Mouse (Mus musculus) right cerebral cortex, postnatal 36 days (tissue): ENCODE results near the gene Gfra1.
A peak's percentile ranks its signal among the peaks of the same experiment; 100 is the strongest.

Experiments used
- DNase-seq, 2 experiments: peaks; one replicate each; pipeline ENCODE4 v3.0.0; 2022; ENCODE audit warnings: low spot score in 2 of 2, mixed read lengths in 1 of 2

Gfra1 gene

DNA sequence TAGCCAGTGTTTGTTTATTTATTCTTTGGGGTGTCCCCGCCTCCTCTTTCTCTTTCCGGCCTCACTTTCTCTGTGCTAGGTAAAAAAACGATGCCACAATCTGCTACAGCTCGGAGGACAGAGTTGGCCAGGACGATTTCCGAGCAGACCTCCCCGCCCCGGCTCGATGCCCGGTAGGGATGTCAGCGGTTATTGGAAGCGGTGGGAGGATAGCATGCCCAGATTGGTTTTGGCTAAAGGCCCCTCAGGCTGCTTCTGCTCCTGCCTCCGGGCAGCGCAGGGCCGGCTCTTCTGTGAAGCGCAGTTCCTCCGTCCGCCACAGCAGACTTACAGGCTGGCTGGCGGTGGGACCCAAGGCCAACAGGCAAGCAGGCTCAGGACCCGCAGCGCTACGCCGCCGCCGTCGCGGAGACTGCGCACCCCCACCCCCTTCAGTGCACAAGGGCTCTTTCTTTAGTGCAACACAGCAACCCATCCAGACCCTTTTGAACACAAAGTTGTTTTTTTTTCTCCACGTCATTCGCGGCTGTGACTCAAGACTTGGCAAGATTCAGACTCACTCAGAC is at the start of gene Gfra1:
Gene Gfra1, minus strand, starts transcription at position 414 of the 566 bp plus-strand sequence.
- peak in 1 of 2 experiments; percentile 29 for DNase-seq

DNA sequence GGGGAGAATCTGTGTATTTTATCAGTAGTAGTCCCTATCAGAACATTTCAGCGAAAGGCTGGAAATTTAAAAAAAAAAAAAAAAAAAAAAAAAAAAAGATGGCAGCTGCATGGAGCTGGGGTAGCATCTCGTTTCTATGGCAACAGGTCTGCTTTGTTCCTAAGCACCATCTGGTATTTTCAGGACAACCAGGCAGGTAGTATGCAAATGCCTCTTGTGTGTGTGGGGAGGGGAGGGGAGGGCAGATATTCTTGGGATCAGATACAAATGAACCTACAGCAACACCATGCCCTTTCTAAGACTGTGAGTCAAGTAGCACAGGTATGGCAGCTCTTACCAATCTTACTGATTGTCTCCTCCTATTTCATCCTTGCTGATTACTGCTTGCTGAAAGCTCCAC is 44.3 kb upstream of the Gfra1 start:
- DNase-seq = no peak

DNA sequence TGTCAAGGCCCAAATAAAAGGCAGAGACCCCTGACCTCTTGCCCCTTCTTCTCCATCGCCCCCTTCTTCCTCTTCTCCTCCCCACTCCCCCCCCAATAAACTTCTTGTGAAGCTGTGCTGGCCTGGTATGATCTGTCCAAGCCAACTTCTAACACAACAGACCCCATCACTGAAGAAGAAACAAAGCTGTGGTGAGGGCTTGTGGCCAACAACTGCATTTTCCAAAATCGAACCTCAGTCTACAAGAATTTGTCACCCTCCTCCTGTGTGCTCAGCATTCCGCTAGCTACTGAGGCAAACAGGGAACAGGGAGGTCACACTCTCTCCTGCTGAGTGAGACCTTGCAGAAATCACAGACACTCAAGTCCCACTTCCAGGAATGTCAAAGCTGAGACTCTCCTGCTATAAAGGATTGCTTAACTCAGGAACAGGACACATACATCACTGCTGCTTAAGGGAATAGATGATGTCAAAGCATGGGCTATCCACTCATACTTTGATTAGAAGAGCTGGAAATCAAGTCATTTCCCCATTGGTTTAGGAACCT is 43.8 kb upstream of the Gfra1 start:
- no peak for DNase-seq

DNA sequence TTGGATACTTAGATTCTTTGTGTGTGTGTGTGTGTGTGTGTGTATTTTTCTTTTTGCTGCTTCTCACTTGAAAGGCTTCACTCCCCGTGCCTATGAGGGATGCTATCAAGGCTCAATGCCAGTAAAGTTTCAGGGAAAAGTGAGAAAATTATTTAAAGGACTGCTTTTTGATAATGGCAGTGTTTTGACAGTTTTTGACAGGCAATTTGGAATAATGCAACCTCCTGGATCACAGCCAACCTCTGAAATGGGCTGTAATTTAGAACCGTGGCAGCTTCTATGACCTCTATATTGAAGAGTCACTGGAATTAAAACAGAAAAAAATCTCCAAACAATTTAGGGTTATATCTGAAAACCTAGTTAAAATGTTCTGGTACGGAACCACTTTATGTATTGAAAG is 41.4 kb upstream of the Gfra1 start:
- no peak for DNase-seq

DNA sequence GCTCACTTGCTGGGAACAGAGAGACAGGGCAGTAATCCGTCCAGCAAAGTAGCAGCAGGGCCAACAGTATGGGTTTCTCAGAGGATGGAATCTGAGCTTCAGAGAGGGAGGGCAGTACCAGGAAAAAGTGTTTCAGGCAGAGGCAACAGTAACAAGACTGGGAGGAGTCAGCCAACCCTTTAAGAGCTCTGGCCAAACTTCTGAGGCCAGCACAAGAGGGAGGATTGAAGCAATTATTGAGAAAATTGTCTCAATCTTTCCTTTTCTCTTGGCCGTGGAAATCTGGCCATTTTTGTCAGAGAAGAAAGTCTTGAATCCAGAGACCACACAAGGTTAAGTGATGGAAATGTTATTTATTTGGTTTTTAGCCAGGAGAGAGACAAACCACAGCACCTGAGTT is 31.0 kb upstream of the Gfra1 start:
- no peak for DNase-seq

DNA sequence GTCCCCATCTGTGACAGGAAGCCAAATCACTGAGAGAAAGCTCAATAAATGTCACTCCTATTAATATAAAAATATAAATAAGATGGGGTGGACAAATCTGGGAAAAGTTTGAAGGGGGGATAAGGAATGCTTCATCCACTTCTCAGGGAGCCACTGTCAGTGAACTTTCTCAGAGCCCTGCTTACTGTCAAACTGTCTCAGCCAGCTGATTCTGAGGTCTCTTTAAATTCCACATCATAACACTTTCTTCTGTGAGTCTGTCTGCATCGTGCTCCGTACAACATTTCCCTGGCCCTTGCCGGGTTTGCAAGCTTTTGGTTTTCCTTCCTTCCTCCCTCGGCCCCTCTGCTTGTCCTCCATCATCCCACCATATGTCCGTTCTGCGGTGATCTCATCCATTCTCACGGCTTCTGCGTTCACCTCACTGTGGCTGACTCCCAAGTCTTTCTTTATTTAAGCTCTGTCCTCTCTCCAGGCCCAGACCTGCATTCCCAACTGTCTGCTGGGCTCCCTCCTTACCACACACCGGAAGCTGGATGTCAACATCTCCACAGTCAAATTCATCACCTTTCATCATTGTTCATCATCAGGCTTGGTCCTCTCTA is 26.8 kb upstream of the Gfra1 start:
- DNase-seq = no peak

DNA sequence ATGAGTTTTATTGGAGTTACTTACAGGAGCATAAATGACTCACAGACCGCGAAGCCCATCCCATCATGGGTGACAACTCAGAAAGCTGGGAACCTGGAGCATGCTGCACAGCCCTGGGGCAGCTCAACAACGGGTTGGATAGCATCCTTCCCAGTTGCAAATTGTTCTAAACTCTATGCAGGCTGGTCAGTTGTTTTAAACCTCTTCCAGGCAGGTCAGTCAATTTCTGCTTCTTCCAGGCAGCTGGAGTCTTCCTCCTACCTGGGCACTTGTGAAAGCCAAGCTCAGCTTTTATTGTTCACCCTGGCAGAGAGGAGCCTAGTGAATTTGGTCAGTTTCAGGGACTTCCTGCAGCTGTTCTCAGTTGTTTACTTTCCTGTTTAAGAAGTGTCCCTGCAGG is 18.5 kb upstream of the Gfra1 start:
- no peak for DNase-seq

DNA sequence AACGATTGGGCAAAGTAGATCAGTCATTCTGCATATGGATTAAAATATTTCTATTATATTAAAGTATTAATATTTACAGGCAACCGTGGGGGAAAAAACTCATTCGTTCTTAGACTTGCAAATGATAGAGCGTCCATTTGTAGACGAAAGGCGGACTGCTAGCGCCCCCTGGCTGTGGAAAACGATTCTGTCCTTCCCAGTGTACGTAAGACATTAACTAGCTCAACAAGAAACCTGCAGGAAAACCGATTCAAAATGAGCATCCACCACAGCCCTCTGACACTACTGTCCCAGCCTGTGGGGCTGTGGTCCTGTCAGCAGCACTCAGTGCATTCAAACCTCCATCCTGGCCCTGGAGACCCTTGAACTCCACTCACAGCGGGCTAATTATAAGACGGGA is 13.7 kb upstream of the Gfra1 start:
- peak; percentile 77 to 79 for DNase-seq

DNA sequence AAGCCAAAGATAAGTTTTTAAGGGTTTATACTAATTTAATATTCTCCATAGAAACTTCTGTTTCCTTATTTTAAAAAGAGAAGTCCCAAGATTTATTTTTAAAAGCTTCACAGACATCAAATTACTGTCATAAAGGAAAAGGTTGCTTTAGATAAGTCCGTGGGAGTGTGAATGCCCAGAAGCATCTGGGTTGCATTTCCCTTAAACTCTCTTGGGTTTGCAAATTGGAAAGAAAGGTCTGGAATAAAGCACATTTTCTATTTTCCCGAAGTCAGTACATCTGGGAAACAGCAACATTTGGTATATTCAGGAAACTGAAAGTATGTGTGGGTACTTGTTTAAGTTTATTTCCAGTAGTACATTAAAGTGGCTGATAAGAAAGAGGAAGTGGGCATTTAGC is 12.6 kb upstream of the Gfra1 start:
- DNase-seq = no peak

DNA sequence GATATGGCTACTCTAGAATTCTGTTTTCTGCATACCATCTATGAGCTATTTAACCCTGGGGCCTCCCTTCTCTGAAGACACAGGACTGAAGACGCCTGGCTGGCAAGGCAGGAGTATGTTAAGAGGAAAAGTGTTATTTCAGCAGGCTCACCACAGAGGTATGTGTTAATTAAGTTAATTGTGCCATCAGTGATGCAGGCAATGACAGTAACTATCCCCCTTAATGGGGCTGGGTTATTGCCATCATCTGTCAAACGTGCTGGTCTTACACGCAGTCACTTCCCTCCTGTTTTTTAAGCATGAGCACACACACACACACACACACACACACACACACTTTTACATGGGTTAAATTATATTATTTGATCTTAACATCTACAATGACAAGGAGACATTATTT is 8.0 kb upstream of the Gfra1 start:
- DNase-seq = no peak

DNA sequence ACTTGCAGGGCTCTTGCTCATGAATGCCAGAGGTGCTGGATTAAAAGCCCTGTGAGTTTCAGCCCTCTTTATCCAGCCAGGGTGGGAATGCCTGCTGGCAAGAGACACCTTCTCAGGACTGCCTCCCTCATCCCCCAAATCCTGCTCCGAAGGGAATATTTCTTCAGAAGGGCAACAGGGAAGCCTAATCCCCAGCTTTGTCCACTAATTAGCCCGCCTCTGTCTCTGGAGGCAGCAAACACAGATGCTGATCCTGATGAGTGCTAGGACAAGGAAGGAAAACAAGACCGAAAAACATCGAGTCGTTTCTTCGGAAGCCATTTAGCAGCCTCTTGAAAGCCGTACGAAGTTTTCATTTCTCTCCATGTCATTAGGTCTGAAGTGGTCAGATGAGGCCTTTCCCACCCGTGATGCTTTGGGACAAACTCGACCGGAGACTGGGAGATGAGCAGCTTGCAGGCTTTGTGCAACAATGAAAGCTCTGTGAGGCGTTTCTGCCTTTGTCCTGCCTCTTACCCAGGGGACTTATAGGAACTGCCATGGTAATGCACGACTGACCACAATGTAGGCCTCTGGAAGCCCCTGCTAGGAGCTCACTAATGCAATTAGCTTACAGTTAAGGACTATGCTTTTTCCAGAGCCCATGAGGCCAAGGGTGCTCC is 4.8 kb upstream of the Gfra1 start:
- DNase-seq = no peak

DNA sequence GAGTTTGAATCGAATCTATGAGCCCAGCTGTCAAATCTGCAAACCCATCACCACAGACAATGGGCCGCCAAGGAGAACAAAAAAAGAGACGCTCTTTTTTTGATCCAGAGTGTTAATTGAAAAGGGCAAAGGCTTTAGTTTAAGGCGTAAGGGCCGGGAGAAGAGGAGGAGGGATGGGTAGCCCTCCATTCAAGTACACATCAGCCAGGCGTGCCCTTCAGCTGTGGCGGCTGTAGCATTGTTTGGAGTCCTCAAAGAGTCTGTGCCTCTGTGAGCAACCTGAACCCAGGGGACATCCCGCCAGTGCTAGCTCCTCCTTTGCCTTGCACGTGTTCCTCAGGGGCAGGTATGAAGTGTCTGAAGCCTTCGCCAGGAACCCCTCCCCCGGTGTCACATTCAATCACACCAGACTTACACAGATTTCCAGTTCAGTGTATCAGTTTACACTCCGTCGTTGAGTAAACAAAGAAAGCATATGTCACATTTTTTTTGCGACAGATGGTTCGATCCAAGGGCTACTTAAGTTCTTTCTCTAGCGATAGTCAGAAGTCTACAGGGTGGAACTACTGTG is 867 bp upstream of the Gfra1 start:
- DNase-seq = no peak

DNA sequence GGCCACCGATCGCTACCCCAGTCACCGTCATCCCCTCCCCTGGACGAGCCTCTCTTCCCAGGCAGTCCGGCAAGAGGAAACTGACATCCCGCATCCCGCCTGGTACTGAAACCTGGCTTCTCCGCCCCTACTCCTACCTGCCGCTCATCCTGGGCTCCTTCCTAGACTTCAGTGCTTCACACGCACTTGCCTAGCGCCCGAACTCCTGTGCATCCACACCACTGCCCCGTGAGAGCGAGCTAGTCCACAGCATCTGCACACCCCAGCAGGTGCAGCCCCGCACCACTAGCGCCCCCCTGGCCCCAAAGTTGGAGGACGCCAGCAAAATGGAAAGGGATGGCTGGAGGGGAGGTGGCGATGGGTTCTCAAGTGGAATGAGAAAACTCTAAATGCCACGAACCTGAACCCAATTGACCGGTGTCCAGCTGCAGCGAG is 631 bp downstream of the Gfra1 start:
- no peak for DNase-seq

DNA sequence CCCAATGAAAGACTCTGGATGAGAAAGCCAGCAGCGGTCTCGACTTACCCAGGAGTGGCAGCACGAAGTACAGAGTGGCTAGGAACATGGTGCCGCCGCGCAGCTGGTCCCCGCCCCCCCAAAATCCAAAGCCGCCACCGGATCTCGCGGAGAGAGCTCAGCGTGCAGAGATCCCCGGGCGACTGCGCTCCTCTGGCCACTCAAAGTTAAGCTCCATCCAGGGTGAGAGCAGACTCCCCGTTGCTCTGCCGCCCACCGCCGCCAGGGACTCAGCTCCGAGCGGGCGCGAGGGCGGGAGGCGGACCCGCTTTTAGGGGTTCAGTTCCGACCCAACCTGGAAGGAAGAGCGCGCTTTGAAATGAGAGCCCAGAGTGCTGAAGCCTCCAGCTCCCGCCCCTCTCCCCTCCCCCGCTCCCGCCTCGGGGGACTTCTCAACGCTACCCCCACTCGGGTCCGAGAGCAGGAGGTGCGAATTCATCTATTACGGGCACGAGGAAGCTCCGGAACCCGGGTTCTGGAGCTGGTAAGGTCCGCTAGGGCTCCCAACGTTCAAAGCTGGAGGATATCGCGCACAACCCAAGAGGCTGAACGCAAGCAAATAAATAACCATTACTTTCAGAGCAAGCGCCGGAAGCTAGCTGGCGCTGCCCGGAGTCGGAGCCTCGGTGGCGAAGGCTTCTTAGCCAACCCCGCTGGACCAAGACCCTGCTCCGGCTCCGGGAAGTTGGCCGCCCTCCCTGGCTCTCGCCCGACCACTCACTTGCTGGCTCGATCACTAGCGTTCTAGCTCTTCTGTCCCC is 1.2 kb downstream of the Gfra1 start:
- DNase-seq = peak in 1 of 2 experiments; percentile 10

DNA sequence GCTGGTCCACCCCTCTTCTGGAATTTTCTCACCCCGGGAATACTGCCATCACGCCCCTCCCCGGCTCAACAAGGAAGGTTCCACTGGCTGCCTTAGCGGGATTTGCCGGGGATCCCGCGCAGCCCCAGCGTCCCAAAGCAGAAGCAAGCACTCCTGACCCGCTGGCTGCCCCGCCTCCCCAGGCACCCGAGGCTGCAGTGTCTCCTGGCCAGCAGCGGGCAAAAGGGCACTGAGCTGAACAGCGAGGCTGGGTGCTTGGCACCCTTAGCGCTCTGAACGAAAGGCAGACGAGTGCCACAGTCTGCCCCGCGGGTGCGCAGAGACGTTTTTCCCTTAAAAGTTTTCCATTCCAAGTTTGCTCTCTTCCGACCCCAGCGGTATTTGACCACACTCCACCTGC is 2.1 kb downstream of the Gfra1 start:
- no peak for DNase-seq

DNA sequence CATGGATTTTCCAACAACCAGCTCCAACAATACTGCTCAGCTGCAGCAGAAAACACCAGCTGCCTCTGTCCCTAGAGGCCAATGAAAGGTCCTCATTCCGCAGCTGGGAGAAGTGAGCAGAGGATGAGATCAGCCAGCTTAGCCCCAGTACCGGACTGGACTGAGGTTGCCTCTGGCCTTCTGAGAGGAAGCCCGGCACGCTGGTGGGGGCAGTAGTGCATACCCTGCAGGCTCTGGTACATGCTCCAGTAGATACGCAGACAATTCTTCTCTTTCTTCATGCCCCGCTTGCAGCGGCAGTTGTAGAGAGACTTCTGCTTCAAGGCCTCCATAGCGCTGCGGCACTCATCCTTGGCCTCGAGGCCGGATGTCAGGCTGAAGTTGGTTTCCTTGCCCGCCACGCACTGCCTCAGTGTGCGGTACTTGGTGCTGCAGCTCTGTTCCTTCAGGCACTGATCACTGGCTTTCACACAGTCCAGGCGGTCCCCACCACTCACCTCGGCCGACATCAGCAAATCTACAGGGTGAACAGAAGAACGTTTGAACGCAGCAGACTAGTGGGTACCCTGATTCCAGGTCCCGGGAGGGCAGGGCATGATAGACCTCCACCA is 2.7 kb downstream of the Gfra1 start:
- DNase-seq = peak in 1 of 2 experiments; percentile 12

DNA sequence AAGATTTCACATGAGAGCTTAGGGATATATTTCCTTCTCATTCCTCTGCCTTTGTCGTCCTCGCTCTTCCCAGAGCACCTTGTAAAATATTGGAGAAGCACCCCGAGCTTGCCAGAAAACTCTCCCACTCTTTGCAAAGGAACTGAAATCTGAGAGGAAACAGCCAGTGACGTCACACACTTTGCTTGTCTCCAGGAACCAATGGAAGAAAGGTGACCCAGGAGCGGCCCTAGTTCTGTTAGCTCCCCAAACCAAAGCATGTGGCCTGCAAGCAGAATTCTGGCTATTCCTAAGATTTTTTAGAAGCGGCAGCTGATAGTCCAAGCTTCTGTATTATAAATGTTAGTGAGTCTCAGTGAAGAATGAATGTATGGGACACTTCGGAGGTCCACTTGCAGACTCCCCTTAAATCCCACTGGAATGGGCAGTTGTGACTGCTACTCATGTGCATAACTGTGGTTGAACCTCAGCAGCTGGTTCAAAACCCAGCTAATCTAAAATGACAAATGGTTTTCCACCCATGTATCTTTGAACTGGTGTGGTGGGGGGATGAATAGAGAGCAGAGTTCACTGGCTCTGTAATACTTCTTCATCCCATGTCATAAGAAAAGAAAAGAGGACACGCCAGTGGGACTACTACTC is 3.4 kb downstream of the Gfra1 start:
- DNase-seq = no peak

DNA sequence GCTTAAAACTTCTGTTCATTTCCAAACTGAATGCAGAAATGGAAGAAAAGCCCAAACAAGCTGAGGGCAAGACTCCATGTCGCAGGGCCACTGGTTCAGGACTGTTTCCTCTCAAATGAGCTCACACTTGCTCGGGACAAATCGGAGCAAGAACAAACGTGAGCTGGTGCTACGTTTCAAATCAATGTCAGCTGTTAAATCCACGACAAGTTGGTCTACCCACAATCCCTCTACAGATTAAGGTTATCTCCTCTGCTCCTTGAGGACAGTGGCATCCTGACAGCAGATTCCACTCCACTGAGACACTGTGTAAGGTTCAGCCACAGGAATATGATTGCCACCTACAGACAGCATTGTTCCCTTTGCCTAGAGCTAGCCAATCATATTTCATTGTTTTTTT is 4.4 kb downstream of the Gfra1 start:
- no peak for DNase-seq

DNA sequence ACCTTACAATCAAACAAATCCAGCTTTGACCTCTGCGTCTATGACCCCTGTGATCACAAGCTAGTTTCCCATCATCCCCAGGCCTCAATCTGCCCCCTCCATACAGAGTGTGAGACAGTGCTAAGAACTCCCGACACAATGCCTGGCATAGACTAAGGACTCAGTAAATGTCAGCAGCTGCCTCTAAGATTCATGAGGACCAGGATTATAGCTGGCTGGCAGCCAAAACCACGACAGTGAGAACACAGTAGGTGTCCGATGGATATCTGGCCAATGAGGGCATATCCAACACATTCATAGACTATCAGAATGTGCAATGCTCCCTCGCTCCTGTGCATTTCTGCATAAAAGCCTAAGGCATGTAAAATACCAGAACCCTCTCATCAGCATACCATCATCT is 5.0 kb downstream of the Gfra1 start:
- no peak for DNase-seq

DNA sequence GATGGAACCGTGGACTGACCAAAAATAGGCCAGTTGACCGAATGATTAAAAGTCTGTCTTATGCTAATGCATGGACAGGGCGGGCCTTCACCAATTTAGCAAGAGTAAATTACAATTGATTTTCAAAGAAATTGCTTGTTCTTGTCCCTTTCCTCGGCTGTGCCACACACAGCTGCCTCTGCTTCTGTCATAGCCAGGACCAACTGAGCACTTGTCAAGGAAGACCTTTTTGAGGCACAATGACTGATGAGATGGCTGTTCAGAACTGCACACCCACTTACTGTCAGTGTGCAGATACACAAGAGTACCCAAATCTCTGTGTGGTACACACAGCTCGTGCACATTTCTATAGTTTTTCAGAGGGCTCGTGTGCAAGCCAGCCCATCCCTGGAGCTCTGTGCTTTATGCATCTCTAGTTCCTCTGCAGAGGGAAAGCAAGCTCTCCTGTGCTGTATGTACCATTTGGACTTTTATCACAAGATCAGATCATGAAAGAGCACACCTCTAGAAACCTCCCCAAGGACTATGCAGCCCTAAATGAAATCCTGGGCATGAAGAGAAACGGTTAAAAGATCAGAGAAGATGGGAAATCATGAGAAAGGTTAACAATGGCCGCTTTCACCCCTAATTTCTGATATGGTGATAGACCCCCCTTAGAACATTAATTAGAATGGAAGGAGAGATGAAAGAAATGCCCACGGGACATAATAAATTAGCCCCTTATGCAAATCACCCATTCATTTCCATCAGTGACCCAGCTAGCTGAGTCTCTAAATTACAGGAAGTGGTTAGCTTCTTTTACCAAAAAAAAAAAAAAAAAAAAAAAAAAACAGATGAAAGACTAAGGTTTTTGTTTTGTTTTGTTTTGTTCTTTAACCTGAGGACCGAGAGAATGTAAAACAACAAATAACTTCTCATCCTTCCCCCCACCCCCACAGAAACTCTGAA is 12.7 kb downstream of the Gfra1 start:
- DNase-seq = no peak
